Mouse (Mus musculus): ENCODE data around the gene Ssx2ip. TPM values are rescaled to one million over a fixed set of nuclear protein-coding genes. Genes with fewer than 3 reads are reported as not detected.

Gene Ssx2ip
- total RNA-seq, 2 experiments from 2014 or later: 12.9 to 13.1 TPM

DNA sequence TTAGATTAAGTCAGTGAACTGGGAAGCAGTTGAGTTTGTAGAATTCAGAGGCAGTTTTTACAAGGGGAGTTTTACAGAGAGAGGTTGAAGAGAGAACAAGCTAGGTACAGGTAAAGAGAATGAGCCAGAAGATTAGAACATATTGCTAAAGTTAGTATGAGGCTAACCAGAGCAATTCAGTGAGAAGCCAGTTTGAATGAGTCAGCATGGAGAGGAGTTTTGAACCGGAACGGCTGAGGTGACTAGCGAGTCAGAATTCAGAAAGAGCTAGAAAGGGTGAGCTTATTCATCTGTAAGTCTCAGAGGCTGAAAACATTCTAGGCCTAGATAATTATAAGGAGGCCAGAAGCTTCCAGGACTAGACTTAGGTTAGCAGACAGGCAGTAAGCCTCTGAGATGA lies 70.0 kb downstream of the Ssx2ip start:
- no peak for DNase-seq
- intact Hi-C loops (cut with DNase I): no loop called here

DNA sequence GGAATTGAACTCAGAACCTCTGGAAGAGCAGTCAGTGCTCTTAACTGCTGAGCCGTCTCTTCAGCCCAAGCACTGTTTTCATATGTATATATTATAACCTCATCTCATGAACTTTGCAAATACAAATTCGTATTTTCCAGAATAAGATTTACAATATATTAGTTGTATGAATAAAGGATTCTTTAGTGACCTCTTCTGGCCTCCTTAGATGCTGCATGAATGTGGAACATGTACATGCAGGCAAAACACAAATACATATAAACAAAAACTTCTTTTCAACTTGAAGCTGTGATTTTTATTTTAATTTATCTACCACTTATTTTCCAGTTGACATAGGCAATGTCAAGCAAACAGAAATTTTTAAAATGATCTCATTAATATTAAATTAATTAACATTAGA lies 77.6 kb downstream of the Ssx2ip start:
- no peak for DNase-seq

DNA sequence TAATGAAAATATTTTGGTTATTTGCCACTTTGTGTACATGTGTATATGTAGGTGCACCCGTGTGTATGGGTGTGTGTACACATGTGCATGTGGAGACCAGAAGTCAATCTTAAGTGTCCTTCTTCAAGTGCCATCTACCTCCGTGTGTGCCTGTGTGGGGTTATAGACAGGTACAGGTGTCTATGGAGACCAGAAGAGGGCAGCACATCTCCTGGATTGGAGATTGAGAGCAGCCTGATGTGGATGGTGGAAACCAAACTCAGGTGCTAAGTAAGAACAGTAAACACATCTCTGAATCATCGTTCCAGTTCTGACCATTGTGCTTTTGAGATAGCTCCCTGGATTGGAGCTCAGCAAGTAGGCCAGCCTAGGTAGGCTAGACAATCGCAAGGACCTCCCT lies 82.0 kb downstream of the Ssx2ip start:
- DNase-seq: no peak
- intact Hi-C loops (cut with DNase I): no loop called here

More for the DNA sequence above, 77.6 kb downstream of the Ssx2ip start:
- intact Hi-C loops (cut with DNase I): loop anchor here (1.0 kb wide), 1 partner anchor 137 kb away; no protein-coding TSS in a partner anchor

Small RNA genes lying within 50 kb of the gene (microRNA-seq; reads per million reads assigned to microRNA genes)
- gene Gm22901 (ENCODE audit: borderline number of aligned reads in 2 of 2): 0 reads per million in 2 experiments

Other genes starting within 250 kb of the Ssx2ip start
- under 1 TPM; 0.24 to 0.28 TPM for gene Lpar3, start 183.7 kb upstream of the Ssx2ip start, total RNA-seq (2021)
- gene Ctbs, start 45.2 kb downstream of the Ssx2ip start, total RNA-seq (2021): 1 to 10 TPM; 3.4 TPM
- 1 to 10 TPM; 2.1 to 2.3 TPM for gene Spata1, start 95.1 kb downstream of the Ssx2ip start, total RNA-seq (2021)
- gene Gng5, start 95.2 kb downstream of the Ssx2ip start, total RNA-seq (2021): 100 to 1,000 TPM; 246 to 247 TPM
- gene Rpf1, start 116.8 kb downstream of the Ssx2ip start, total RNA-seq (2021): 10 to 100 TPM; 15.7 to 16.0 TPM
- gene Uox, start 165.8 kb downstream of the Ssx2ip start, total RNA-seq (2021): not detected
- not detected for gene Dnase2b, start 211.0 kb downstream of the Ssx2ip start, total RNA-seq (2021)
- gene 4930503B20Rik, start 246.7 kb downstream of the Ssx2ip start, total RNA-seq (2021): not detected

Data from heart, postnatal 36 days (tissue).